Mouse (Mus musculus) CH12.LX (cell line): ENCODE results near the gene Polr2l. TPM values are rescaled to one million over a fixed set of nuclear protein-coding genes. Genes with fewer than 3 reads are reported as not detected.

Experiments used
- DNase-seq: peaks from one replicate; pipeline ENCODE4 v3.0.0-alpha.2; 2013; ENCODE audit errors: extremely low read depth
- H3K27ac ChIP-seq: 2 replicates; pipeline ENCODE4 v1.5.1; 2012; ENCODE audit warnings: low read depth, mild to moderate bottlenecking, control low read depth, moderate library complexity; ENCODE audit not compliant: insufficient read depth
- H3K27me3 ChIP-seq: replicated peaks from 2 replicates; pipeline ENCODE3; 2012; ENCODE audit warnings: inconsistent platforms
- H3K36me3 ChIP-seq, 2 experiments: replicated peaks in 1 of 2; 2 replicates each; pipeline versions ENCODE3 to v1.6.1; 2012; ENCODE audit warnings: inconsistent platforms in 1 of 2, low read length in 1 of 2, mild to moderate bottlenecking in 1 of 2, mixed read lengths in 1 of 2, moderate library complexity in 1 of 2; ENCODE audit not compliant: control insufficient read depth in 1 of 2, insufficient read depth in 1 of 2
- H3K4me1 ChIP-seq, 2 experiments: 2 replicates each; pipeline ENCODE4 v1.6.1; 2012; ENCODE audit warnings: inconsistent platforms in 1 of 2, moderate library complexity in 1 of 2; ENCODE audit not compliant: insufficient read depth in 2 of 2, control insufficient read depth in 1 of 2
- H3K4me2 ChIP-seq: 2 replicates; pipeline ENCODE4 v1.6.1; 2012; ENCODE audit warnings: low read depth, mild to moderate bottlenecking, control low read depth; ENCODE audit not compliant: poor library complexity, insufficient read depth, severe bottlenecking
- H3K4me3 ChIP-seq, 3 experiments: fragments of 150-350 bp in 1 of 3; sonication (generic) in 1 of 3; replicated peaks in 1 of 3; 2 replicates each; pipeline versions ENCODE3 to v1.5.1; 2011 to 2012; ENCODE audit warnings: low read depth in 2 of 3, low read length in 2 of 3, mild to moderate bottlenecking in 2 of 3, moderate library complexity in 2 of 3, control low read depth in 1 of 3, improper control_type of control experiment in 1 of 3, inconsistent platforms in 1 of 3, mixed read lengths in 1 of 3; ENCODE audit not compliant: poor library complexity in 1 of 3
- H3K79me2 ChIP-seq: replicated peaks from 2 replicates; pipeline ENCODE4 v1.6.1; 2012; ENCODE audit warnings: mild to moderate bottlenecking, moderate library complexity; ENCODE audit not compliant: control insufficient read depth, poor library complexity, insufficient read depth, severe bottlenecking; ENCODE audit errors: extremely low read depth
- H3K9ac ChIP-seq: 2 replicates; pipeline ENCODE4 v1.6.1; 2012; ENCODE audit warnings: low read depth, mild to moderate bottlenecking, control low read depth, moderate library complexity; ENCODE audit not compliant: insufficient read depth
- H3K9me3 ChIP-seq: replicated peaks from 2 replicates; pipeline ENCODE3; 2012; ENCODE audit warnings: low read length, inconsistent platforms, mixed read lengths
- BHLHE40 ChIP-seq: IDR thresholded peaks from 2 replicates; pipeline ENCODE4 v1.6.1; 2011; ENCODE audit warnings: mild to moderate bottlenecking, low read depth, low read length, improper control_type of control experiment
- CHD1 ChIP-seq: IDR thresholded peaks from 2 replicates; pipeline ENCODE4 v1.6.1; 2012; ENCODE audit warnings: low read depth, low read length, improper control_type of control experiment, inconsistent platforms
- CTCF ChIP-seq, 2 experiments: IDR thresholded peaks in 1 of 2; conservative IDR thresholded peaks in 1 of 2; 2 replicates each; pipeline ENCODE4 v1.5.1; 2011 to 2012; ENCODE audit warnings: low read depth in 2 of 2, low read length in 2 of 2, improper control_type of control experiment in 1 of 2, inconsistent platforms in 1 of 2, mild to moderate bottlenecking in 1 of 2, moderate library complexity in 1 of 2
- ELF1 ChIP-seq: IDR thresholded peaks from 2 replicates; pipeline ENCODE4 v1.6.1; 2014; ENCODE audit warnings: low read depth, mild to moderate bottlenecking, inconsistent platforms, low read length, improper control_type of control experiment
- HCFC1 ChIP-seq: IDR thresholded peaks from 2 replicates; pipeline ENCODE4 v1.6.1; 2012; ENCODE audit warnings: low read depth, mild to moderate bottlenecking, inconsistent platforms, low read length, improper control_type of control experiment
- IRF4 ChIP-seq: IDR thresholded peaks from 2 replicates; pipeline ENCODE4 v1.6.1; 2014; ENCODE audit warnings: low read depth, mild to moderate bottlenecking, inconsistent platforms, low read length, improper control_type of control experiment
- JUN ChIP-seq: IDR thresholded peaks from 2 replicates; pipeline ENCODE4 v1.6.1; 2011; ENCODE audit warnings: low read depth, mild to moderate bottlenecking, low read length, improper control_type of control experiment, moderate library complexity; ENCODE audit not compliant: insufficient read depth
- JUND ChIP-seq: conservative IDR thresholded peaks from 2 replicates; pipeline ENCODE4 v1.6.1; 2011; ENCODE audit warnings: low read depth, low read length, improper control_type of control experiment
- MAZ ChIP-seq: IDR thresholded peaks from 2 replicates; pipeline ENCODE4 v1.6.1; 2012; ENCODE audit warnings: low read depth, mild to moderate bottlenecking, inconsistent platforms, low read length, improper control_type of control experiment, moderate library complexity
- MEF2A ChIP-seq: IDR thresholded peaks from 2 replicates; pipeline ENCODE4 v1.6.1; 2014; ENCODE audit warnings: low read depth, mild to moderate bottlenecking, inconsistent platforms, low read length, improper control_type of control experiment, borderline replicate concordance
- MXI1 ChIP-seq: IDR thresholded peaks from 2 replicates; pipeline ENCODE4 v1.6.1; 2011; ENCODE audit warnings: mild to moderate bottlenecking, low read depth, low read length, improper control_type of control experiment
- MYC ChIP-seq: IDR thresholded peaks from 2 replicates; pipeline ENCODE4 v1.6.1; 2011; ENCODE audit warnings: low read depth, mild to moderate bottlenecking, improper control_type of control experiment, low read length
- PAX5 ChIP-seq: IDR thresholded peaks from 2 replicates; pipeline ENCODE4 v1.6.1; 2012; ENCODE audit warnings: low read length, inconsistent platforms, mixed read lengths
- RAD21 ChIP-seq: IDR thresholded peaks from 2 replicates; pipeline ENCODE4 v1.6.1; 2011; ENCODE audit warnings: low read depth, mild to moderate bottlenecking, low read length, improper control_type of control experiment, moderate library complexity
- RCOR1 ChIP-seq: conservative IDR thresholded peaks from 2 replicates; pipeline ENCODE4 v1.6.1; 2012; ENCODE audit warnings: low read depth, mild to moderate bottlenecking, inconsistent platforms, low read length, improper control_type of control experiment
- SIN3A ChIP-seq: IDR thresholded peaks from 2 replicates; pipeline ENCODE4 v1.6.1; 2012; ENCODE audit warnings: low read length, improper control_type of control experiment, inconsistent platforms
- SMC3 ChIP-seq: IDR thresholded peaks from 2 replicates; pipeline ENCODE4 v1.6.1; 2011; ENCODE audit warnings: low read depth, low read length, improper control_type of control experiment
- TCF12 ChIP-seq: IDR thresholded peaks from 2 replicates; pipeline ENCODE4 v1.6.1; 2014; ENCODE audit warnings: low read depth, mild to moderate bottlenecking, inconsistent platforms, low read length, improper control_type of control experiment
- USF2 ChIP-seq: conservative IDR thresholded peaks from 2 replicates; pipeline ENCODE4 v1.6.1; 2011; ENCODE audit warnings: low read depth, low read length, improper control_type of control experiment
- ZC3H11A ChIP-seq: IDR thresholded peaks from 2 replicates; pipeline ENCODE4 v1.6.1; 2012; ENCODE audit warnings: low read depth, mild to moderate bottlenecking, inconsistent platforms, low read length, improper control_type of control experiment
- dilution Hi-C: fragments of 300-500 bp; cut with MboI; formaldehyde crosslinking; loops from 2 replicates; pipeline ENCODE4 v1.14.3; 2020; ENCODE audit warnings: low sequenced_read_pairs; ENCODE audit not compliant: extremely low pct_unique_long_range_greater_than_20kb, extremely low pct_ligation_motif_present
- in situ Hi-C: fragments of 300-500 bp; cut with MboI; formaldehyde crosslinking; loops from 3 replicates; pipeline ENCODE4 v1.14.3; 2019; ENCODE audit warnings: low sequenced_read_pairs, low pct_ligation_motif_present, low pct_unique_long_range_greater_than_20kb, mixed read lengths
- polyA plus RNA-seq: library from polyadenylated mRNA; unstranded; fragments of >175 nt; gene quantifications from 2 replicates; pipeline ENCODE4 v1.2.1, GENCODE M21; 2012; ENCODE audit warnings: low read depth; ENCODE audit not compliant: insufficient read length
- total RNA-seq, 2 experiments: library from RNA; depleted of rRNA; stranded (reverse); fragments of 300-350 nt in 1 of 2; fragments of >200 nt in 1 of 2; gene quantifications; 2 replicates each; pipeline ENCODE4 v1.2.3; 2012 to 2014

Gene Polr2l
- total and polyA plus RNA-seq, 3 experiments: 35.7 to 82.3 (median 64.8) TPM

GRCm38 (mm10) chr7:141482531-141483024 lies 7.6 kb upstream of the Polr2l start:
- no peak overlapping the region for H3K4me3 ChIP-seq
- no peak for DNase-seq
- no peaks in the 10 kb centered on the region for H3K9me3 ChIP-seq
- no peak for TF ChIP-seq PAX5
- no peak for TF ChIP-seq MYC
- TF ChIP-seq TCF12: no peak
- TF ChIP-seq ZC3H11A: no peak
- TF ChIP-seq JUND: no peak
- TF ChIP-seq RCOR1: no peak
- no peak for TF ChIP-seq MAZ
- TF ChIP-seq RAD21: no peak
- no peak for TF ChIP-seq USF2
- no peak for TF ChIP-seq HCFC1
- no peak for TF ChIP-seq CTCF (conservative IDR thresholded peaks at IDR 0.05 in 1 of 2, IDR thresholded peaks at IDR 0.05 in 1 of 2; ENCODE audit: low read depth in 2 of 2, low read length in 2 of 2)
- no peak for TF ChIP-seq IRF4
- no peak for TF ChIP-seq CHD1
- no peak for TF ChIP-seq SIN3A
- no peak for TF ChIP-seq BHLHE40
- TF ChIP-seq ELF1: no peak
- TF ChIP-seq SMC3: no peak
- no peak for TF ChIP-seq JUN
- TF ChIP-seq MEF2A: no peak
- no peak for TF ChIP-seq MXI1
- no peaks in the 10 kb centered on the region for H3K27me3 ChIP-seq
- dilution Hi-C loops: no loop called here
- H3K4me1 ChIP-seq: peaks cover 17 to 39% of the 10 kb centered on the region in 2 experiments
- no peak overlapping the region for H3K27ac ChIP-seq
- no peaks in the 10 kb centered on the region for H3K79me2 ChIP-seq
- no peak overlapping the region for H3K9ac ChIP-seq
- in situ Hi-C loops: loop anchor here (5.0 kb wide), 1 partner anchor 45 kb away; no protein-coding TSS in a partner anchor
- peaks cover 0 to 43% of the 10 kb centered on the region in 2 experiments for H3K36me3 ChIP-seq
- H3K4me2 ChIP-seq: peak overlapping the region; percentile 88; the same call in 1 of the 2 replicates
